Mouse (Mus musculus) ovary, postnatal 36 days (tissue): ENCODE data around the gene Hist2h2ac.
"Not testable (repeated sequence)": the region's sequence is repeated elsewhere in the genome, so short reads cannot be mapped to it uniquely, and the experiment has no call there.

Source experiments
- DNase-seq: peaks from one replicate; pipeline ENCODE4 v3.0.0; 2022; ENCODE audit warnings: low spot score, mixed read lengths

Gene Hist2h2ac

GRCm38 (mm10) chr3:96248141-96249033, 27.7 kb upstream of the Hist2h2ac start:
- no peak for DNase-seq

GRCm38 (mm10) chr3:96247356-96248140, 26.9 kb upstream of the Hist2h2ac start:
- DNase-seq, result no peak

- not testable (repeated sequence) for DNase-seq
Measured at GRCm38 (mm10) chr3:96246427-96246856, 25.8 kb upstream of the Hist2h2ac start, which contains the start of gene Hist2h3c1. Gene Hist2h3c1, plus strand, starts transcription at chr3:96246685.

GRCm38 (mm10) chr3:96246018-96246417, 25.3 kb upstream of the Hist2h2ac start:
- DNase-seq, result not testable (repeated sequence)

GRCm38 (mm10) chr3:96245003-96245886, 24.6 kb upstream of the Hist2h2ac start, which contains the start of gene Hist2h2aa1:
Gene Hist2h2aa1, plus strand, starts transcription at chr3:96245497.
- DNase-seq, result peak; percentile 83

- no peak for DNase-seq
Measured at GRCm38 (mm10) chr3:96243921-96244572, 23.4 kb upstream of the Hist2h2ac start.

- DNase-seq, result no peak
Measured at GRCm38 (mm10) chr3:96240799-96241197, 20.1 kb upstream of the Hist2h2ac start.

GRCm38 (mm10) chr3:96239949-96240798, 19.5 kb upstream of the Hist2h2ac start, which contains the start of gene Hist2h2aa2:
Gene Hist2h2aa2, minus strand, starts transcription at chr3:96240276.
- DNase-seq, result peak; percentile 93

GRCm38 (mm10) chr3:96238954-96239793, 18.5 kb upstream of the Hist2h2ac start, which contains the start of gene Hist2h3c2:
Gene Hist2h3c2, minus strand, starts transcription at chr3:96239127.
- peak; percentile 52 for DNase-seq

- no peak for DNase-seq
Measured at GRCm38 (mm10) chr3:96237904-96238511, 17.3 kb upstream of the Hist2h2ac start.

GRCm38 (mm10) chr3:96237335-96237903, 16.7 kb upstream of the Hist2h2ac start:
- no peak for DNase-seq

- DNase-seq, result no peak
Measured at GRCm38 (mm10) chr3:96236834-96237334, 16.2 kb upstream of the Hist2h2ac start.

- no peak for DNase-seq
Measured at GRCm38 (mm10) chr3:96235836-96236235, 15.2 kb upstream of the Hist2h2ac start.

- DNase-seq, result no peak
Measured at GRCm38 (mm10) chr3:96234914-96235313, 14.2 kb upstream of the Hist2h2ac start.

- no peak for DNase-seq
Measured at GRCm38 (mm10) chr3:96231758-96232120, 11.1 kb upstream of the Hist2h2ac start.

- DNase-seq, result no peak
Measured at GRCm38 (mm10) chr3:96230910-96231757, 10.5 kb upstream of the Hist2h2ac start.

GRCm38 (mm10) chr3:96230404-96230803, 9.7 kb upstream of the Hist2h2ac start:
- no peak for DNase-seq
